Mouse (Mus musculus) natural killer cell, adult 2 months (primary cell): ENCODE data around the gene Olfr734.

Source experiments
- DNase-seq, 2 experiments: peaks; one replicate each; pipeline ENCODE4 v3.0.0; 2022; ENCODE audit warnings: low spot score in 2 of 2

Olfr734 gene

GRCm38 (mm10) chr14:50326661-50327060, at the start of gene Olfr734:
Gene Olfr734, minus strand, starts transcription at chr14:50326761.
- no peak for DNase-seq

GRCm38 (mm10) chr14:50363561-50363960, 37.0 kb upstream of the Olfr734 start:
- DNase-seq = no peak

GRCm38 (mm10) chr14:50360480-50360879, 33.9 kb upstream of the Olfr734 start:
- DNase-seq = no peak

- DNase-seq = no peak
These were observed 31.0 kb upstream of the Olfr734 start, which contains the start of gene Tlr11 for GRCm38 (mm10) chr14:50357593-50357992. Gene Tlr11, plus strand, starts transcription at chr14:50357914.

- DNase-seq = no peak
These were observed 30.2 kb upstream of the Olfr734 start for GRCm38 (mm10) chr14:50356725-50357124.

- no peak for DNase-seq
These were observed 25.9 kb upstream of the Olfr734 start for GRCm38 (mm10) chr14:50352438-50352837.

- DNase-seq = no peak
These were observed 22.2 kb upstream of the Olfr734 start, which contains the start of gene Olfr735 for GRCm38 (mm10) chr14:50348796-50349195. Gene Olfr735, minus strand, starts transcription at chr14:50348872.

GRCm38 (mm10) chr14:50301422-50301821, 25.1 kb downstream of the Olfr734 start, which contains the start of gene Olfr733:
Gene Olfr733, minus strand, starts transcription at chr14:50301522.
- DNase-seq = no peak

GRCm38 (mm10) chr14:50284106-50284505, 42.5 kb downstream of the Olfr734 start, which contains the start of gene Olfr732:
Gene Olfr732, minus strand, starts transcription at chr14:50284206.
- no peak for DNase-seq
